Mouse (Mus musculus): ENCODE data around the gene Gm11099.

Gm11099 gene

GRCm38 (mm10) chr2:58859134-58859533 lies at the start of gene Gm11099:
Gm11099 (plus strand) TSS chr2:58859434.
- in situ Hi-C loops (cut with MboI, MseI): no loop called here

- in situ Hi-C loops (cut with MboI, MseI): no loop called here
Measured at GRCm38 (mm10) chr2:58812941-58813340, 46.3 kb upstream of the Gm11099 start.

- in situ Hi-C loops (cut with MboI, MseI): no loop called here
Measured at GRCm38 (mm10) chr2:58828910-58829600, 30.2 kb upstream of the Gm11099 start.

DNA sequence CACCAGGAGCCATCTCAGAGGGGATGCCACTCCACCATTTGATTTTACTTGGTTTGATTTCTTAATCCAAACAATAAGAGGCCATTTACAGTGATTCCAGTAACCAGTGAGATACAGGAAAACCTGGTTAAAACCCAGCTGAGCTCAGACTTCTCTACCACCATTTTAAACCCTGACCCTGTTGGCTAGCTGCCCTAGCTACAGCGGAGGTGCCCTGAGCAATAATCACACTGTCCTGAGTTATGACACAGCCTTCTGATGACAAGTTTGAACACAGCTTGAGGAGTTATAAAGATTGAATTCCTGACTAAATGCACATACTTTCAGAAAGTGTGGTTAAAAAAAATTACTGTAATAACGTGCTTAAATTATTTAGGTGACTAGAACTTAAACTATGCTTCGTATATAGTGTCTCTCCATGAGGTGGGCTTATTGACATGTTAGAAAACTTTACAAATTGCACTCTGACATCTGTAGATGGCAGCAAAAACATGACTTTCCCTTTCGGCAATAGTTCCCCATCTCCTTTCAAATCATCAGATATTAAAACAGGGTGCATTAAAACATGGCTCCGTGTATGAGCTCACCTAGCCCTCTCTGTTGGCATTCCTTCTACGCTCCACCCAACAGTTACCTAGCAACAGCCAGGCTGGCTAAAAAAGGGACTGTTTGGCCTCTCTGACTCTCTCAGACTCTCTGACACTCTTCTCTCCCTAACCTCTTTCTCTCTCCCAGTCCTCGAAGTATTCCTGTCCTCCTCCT lies 29.1 kb upstream of the Gm11099 start:
- in situ Hi-C loops (cut with MboI, MseI): no loop called here

GRCm38 (mm10) chr2:58832253-58832980 lies 26.8 kb upstream of the Gm11099 start:
- in situ Hi-C loops (cut with MboI, MseI): no loop called here

DNA sequence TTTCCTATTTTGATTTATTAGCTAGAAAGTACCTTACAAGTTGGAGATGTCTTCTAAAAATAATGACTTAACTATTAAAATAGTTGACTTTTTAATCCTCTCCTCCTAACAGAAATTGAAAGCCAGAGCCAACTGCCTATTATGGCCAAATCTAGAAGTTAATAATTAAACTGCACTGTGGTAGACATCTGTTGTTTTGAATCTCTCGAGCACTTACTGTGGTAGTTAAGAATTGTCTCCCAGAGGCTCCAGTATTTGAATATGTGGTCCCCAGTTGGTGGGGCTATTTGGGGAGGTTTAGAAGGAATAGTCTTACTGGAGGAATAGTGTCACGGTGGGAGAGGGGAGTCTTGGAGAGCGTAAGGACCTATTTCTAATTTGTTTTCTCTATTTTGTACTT lies 18.2 kb upstream of the Gm11099 start:
- in situ Hi-C loops (cut with MboI, MseI): no loop called here

DNA sequence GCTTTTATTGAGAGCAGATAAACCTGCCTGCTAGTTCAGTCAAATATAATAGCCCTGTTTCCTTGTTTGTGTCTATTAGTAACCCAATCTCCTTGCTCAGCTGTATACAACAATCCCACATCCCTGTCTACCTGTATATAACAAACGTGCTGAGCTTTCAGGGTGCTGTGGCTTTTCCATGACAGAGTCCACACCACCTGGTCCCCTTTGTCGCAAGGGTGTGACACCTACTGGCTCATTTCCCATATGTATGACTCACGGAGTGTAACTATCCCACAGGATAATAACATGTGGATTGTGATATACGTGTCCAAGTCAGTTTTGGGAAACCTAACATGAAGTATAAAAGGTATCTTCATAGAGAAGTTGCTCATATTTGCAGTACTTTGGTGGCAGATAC lies 16.8 kb upstream of the Gm11099 start:
- in situ Hi-C loops (cut with MboI, MseI): no loop called here

DNA sequence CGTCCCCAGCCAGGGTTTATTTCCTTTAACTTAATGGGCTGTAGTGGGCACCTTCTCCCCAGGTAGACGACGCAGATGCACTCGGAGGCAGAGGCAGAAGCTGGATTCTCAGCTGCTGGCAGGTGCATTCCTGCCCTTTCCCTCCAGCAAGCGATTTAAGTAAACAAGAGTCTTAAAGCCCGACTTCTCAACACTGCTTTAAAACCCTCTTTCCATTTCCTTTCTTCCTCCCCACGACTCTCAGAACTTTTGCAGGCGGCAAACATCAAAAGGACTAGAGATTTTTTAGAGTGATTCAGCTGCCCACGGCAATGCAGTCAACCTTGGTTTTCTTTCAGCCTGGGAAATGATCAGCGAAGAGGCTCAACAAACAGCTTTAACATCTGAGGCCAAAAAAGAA lies 14.7 kb upstream of the Gm11099 start:
- in situ Hi-C loops (cut with MboI, MseI): no loop called here

DNA sequence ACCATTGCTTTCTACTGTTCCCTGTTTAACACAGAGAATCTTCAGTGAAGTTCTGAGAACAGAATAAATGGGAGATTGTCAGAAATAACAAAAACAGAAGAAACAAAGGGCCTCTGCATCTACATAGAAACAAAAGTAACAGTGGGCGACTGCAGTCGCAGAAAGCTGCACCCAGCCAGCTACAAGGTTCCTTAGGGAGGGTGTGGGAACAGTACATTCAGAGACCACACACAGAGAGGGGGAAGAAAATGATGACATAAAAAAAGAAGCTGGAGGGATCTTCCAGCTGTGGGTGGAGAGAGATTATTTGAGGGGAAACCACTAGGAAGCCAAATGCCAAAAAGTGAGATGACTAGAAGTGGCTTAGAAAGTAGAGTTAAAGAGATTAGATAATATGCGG lies 20.6 kb downstream of the Gm11099 start:
- in situ Hi-C loops (cut with MboI, MseI): loop anchor here (10.0 kb wide), 1 partner anchor 335 kb away; no protein-coding TSS in a partner anchor

DNA sequence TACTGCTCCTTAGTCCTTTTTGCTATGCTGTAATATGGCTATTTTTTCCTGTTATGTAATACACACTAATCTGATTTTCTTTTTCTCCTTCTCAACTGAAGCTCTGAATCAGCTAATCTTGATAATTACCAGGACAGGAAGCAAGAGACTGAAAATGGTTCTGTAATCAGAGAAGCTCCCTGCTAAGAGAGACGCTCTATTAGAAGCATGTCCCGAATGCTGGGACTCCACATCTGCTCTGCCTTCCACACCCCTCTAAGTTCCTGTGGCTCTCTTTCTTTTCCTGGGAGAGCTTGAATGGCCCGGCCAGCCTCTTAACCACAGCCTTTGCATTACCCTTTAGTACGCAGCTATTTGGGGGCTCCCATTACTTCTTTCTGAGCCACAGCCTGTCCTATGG lies 45.8 kb downstream of the Gm11099 start:
- in situ Hi-C loops (cut with MboI, MseI): no loop called here

DNA sequence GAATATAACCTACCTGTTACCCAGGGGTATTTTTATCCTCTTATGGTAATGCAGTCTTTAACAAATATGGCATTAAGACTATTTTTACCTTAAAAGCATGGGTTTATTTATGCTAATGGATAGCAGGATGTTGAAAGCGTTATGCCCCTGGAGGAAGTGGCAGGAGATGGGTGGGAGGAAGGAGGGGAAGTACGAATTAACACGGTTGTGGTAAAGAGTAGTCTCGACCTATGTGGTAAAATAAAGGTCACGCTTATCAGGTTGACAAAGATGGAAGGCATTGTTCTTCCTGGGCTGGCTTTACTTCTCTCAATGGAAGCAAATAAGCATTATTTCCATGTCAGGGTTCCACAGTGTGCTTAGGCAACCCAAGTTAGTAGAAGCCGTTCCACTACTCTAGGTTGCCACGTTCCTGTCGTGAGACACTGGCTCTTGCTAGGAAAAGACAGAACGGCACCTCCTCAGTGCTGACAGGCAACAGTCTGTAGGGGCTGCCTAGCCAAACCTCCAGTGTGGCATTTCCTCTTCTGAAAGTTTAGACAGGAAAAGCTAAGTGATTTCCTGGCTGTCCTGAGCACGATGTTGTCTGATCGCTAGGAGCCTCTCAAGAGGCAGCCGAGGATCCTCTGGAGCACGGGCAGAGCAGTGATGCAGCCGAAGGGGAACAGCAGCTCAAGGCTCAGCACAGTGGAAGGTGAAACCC lies 47.7 kb downstream of the Gm11099 start:
- in situ Hi-C loops (cut with MboI, MseI): no loop called here

DNA sequence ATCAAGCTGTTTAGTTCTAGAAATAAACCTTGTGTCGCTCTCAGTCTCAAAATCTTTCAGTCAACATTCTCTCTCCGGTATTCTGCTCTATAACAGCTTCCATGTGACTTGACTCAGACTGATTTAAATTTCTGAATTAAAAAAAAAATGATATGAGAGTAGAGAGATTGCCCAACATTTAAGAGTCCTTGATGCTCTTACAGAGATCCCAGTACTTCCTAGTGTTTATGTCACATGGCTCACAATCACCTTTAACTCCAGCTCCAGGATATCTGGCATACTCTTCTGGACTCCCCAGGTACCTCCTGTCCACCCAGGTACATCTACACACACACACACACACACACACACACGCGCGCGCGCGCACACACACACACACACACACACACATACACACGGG lies 53.1 kb downstream of the Gm11099 start:
- in situ Hi-C loops (cut with MboI, MseI): no loop called here

- in situ Hi-C loops (cut with MboI, MseI): no loop called here
Measured at GRCm38 (mm10) chr2:58918351-58918750, 59.1 kb downstream of the Gm11099 start.

GRCm38 (mm10) chr2:58925551-58925950 lies 66.3 kb downstream of the Gm11099 start:
- in situ Hi-C loops (cut with MboI, MseI): no loop called here

- in situ Hi-C loops (cut with MboI, MseI): no loop called here
Measured at GRCm38 (mm10) chr2:58941361-58941760, 82.1 kb downstream of the Gm11099 start.

DNA sequence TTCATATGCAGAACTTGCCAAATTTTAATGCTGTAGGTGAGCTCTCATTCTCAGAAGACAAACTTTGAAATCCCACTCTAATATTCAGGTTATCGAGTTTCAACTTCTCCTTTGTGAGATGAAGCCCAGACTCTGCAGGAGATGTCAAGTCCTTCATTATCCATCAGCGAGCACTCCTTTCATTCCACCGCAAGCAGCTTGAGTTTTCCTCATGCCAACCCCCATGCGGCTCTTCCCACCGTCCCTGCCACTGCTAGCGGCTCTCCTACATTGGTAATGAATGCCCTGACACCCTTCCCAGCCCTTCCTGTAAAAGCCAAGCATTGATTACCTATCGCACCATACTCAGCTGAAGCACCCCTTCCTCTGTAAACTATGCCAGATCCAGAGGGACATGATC lies 89.6 kb downstream of the Gm11099 start:
- in situ Hi-C loops (cut with MboI, MseI): no loop called here

- in situ Hi-C loops (cut with MboI, MseI): no loop called here
Measured at GRCm38 (mm10) chr2:58952101-58952500, 92.9 kb downstream of the Gm11099 start.

GRCm38 (mm10) chr2:58956351-58956750 lies 97.1 kb downstream of the Gm11099 start:
- in situ Hi-C loops (cut with MboI, MseI): no loop called here

DNA sequence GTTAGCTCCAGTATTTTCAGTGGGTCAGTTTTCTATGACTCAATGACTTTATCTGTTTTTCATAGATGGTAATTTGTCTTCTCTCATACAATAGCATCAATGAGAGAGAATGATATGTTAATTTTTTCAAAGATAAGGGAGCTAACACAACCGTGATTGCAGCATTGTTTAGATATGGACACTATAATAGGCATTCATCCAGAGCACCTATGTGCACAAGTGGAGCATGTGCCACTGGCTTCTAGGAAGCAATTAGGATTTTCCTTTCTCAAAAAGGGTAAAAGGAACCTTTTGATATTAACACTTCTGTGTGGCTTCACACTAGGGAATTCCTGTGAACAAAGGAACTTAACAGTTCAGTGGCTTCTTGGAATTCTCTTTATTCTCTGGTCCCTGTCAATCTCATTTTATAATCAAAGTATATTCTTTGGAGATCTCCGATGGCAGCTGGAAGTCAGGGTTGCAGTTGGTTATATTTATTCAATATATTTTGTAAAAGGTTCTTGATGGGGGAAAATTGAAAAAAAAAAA lies 97.6 kb downstream of the Gm11099 start:
- in situ Hi-C loops (cut with MboI, MseI): no loop called here

All from T-helper 1 cell (primary cell).